Mouse (Mus musculus): ENCODE results near the gene D17Wsu92e.
A peak's percentile ranks its signal among the peaks of the same experiment; 100 is the strongest.

Gene D17Wsu92e

DNA sequence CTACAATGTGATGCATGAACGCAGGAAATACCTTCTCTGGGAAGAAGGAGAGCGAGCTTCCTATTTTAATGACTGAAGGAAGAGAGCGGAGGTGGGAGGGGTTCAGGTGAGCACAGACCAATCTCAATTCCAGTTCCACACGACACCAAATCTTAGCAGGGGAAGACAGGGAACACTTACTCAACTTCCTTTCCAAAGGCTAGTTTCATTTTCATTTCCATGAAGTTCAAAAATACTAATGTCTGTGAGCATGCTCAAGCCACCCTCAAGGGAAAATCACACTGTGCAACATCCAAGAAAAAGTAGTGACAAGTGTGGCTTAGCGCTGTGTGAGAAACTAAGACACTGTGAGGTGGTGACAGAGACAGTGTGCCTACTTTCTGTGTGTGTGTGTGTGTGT lies 30.4 kb downstream of the D17Wsu92e start:
- DNase-seq = no peak

DNA sequence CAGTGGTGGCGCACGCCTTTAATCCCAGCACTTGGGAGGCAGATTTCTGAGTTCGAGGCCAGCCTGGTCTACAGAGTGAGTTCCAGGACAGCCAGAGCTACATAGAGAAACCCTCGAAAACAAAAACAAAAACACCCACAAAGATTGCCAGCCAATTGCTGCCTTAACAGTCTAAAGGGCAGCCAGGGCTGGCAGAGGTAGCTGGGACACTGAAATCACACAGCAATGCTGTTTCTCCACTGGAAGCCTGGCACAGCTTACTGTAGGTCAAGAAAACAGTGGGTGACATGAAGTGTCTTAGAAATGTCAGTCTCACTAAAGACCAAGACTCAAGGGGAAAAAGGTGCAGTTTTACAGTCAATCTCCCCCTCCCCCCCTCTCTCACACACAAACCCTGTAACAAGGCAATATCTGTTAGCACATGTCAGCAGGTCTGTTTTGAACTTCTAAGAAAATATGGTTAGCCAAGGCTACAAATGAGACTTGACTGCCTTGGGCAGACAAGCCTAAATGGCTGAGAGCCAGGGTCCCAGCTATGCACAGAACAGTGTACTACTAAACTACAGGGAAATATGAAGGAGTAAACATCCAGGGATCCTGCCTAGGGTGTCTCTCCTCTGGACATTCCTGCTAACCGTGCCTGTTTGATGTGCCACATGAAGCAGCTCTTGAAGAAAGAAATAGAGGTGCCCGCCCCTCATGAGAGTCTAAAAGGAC lies 31.8 kb downstream of the D17Wsu92e start:
- DNase-seq = no peak

DNA sequence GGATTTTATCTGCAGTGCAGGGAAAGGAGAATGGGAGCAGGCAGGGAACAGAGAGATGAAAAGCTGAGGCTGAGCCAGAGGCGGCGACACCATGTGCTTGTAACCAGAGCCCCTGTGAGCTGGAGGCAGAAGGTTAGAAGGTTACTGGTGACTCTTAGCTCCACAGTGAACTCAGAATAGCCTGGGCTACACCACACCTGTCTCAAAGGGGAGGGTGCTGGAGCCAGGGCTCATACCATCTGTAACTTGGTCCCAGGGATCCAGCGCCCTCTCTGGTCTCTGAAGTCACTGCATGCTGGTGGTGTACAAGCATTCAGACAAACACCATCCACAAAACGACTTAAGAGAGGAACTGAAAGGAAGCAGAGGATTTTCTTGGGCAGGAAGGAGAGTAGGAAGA lies 36.9 kb downstream of the D17Wsu92e start:
- no peak for DNase-seq

DNA sequence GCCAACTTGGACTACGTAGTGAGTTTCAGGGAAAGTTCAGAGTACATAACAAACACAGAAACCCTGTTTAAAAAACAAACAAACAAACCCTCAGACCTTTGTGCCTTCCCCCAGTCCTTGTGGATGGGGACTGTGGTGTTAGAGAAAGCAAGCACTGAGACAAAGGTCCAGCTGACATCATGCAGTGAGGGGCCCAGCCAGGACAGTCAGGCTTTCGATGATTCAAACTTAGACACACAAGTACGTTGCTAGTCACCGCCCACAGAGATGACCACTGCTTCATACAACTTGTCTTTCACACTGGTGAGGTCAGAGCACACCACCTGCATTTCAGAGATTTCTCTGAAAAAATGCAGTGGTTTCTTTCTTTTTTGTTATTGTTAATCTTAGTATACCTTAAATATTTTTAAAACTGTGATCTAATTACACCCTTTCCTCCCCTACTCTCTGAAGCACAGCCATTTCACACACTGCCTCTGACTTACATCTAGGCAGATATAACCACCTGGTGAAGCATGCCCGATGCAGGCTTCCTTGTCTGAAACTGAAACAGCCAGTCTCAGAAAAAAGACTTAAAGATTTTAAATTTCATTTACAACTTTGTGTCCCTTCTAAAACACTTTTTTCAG lies 39.3 kb downstream of the D17Wsu92e start:
- no peak for DNase-seq

- DNase-seq = no peak
Measured at GRCm38 (mm10) chr17:27779755-27780154, 40.7 kb downstream of the D17Wsu92e start.

- DNase-seq = no peak
Measured at GRCm38 (mm10) chr17:27778671-27779355, 41.6 kb downstream of the D17Wsu92e start.

DNA sequence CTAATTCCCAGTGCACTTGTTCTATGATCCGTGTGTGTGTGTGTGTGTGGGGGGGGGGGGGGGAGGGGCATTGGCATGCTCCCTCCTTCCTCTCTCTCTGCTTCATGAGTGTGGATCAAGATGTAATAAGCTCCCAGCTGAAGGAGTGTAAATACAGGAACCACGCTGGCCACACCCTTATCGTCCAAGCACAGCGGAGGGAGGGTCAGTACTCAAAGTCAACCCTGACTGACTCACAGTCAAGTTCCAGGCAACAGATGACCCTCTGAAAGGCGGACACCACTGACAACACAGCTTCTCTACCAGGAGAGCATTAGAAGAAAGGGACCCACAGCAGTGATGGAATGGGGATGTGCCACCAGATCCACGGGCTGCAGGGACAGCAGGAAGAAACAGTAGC lies 42.6 kb downstream of the D17Wsu92e start:
- DNase-seq = no peak

DNA sequence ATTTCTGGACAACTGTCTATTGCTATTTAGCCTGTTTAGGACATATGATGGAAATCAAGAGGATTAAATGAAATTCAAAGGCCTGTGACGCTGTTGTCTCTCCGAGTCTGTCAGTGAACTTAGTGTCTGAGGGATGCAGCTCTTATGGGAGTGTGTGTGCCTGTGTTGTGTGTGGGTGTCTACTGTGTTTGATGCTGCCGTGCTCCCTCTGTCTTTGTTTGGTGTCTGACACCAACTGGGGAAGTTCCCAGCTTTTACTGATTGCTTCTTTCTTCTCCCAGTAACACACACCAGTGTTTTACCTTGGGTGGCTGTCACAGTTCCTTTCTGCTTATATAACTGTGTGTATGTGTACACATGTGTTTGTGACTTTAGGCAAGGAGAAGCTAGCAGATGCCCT lies 46.2 kb downstream of the D17Wsu92e start:
- DNase-seq = no peak

DNA sequence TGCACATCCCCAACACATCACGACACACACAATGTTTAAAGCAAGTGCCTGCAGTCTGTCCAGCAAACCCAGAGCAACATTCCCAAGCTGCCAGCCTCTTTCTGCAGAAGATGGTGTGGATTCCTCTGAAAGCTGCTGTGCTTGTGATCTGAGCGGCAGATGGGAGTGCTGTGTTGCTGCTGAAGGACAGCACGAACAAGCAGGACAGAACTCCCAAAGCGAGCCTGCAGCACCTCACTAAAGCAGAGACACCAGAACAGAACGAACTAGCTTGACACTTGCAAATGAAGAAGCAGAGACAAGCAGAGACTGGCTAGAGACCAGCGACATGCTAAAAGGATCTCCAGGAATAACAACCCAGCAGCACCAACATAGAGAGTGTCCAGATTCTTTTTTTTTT lies 48.8 kb downstream of the D17Wsu92e start:
- DNase-seq = no peak

- peak; percentile 85 for DNase-seq
Measured at GRCm38 (mm10) chr17:27768817-27769542, 51.5 kb downstream of the D17Wsu92e start.

- DNase-seq = no peak
Measured at GRCm38 (mm10) chr17:27767543-27767942, 52.9 kb downstream of the D17Wsu92e start.

DNA sequence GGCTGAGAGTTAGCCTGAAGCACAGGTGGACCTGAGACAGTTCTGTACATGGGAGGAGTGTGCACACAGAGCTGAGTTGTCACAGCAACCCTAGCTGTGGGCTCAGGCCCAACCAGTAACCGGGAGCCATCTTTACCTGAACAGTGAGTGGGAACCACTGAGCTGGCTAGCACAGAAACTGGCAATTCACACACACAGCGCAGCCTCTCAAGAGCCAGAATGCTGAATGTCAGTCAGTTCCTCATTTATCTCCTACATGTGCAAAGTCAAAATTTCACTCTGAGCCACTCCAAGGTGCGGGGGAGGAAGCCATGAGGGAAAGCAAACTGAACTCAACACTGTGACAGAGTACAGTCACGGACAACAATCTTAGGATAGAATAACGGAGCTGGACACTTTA lies 53.3 kb downstream of the D17Wsu92e start:
- DNase-seq = no peak

- no peak for DNase-seq
Measured at GRCm38 (mm10) chr17:27765066-27765465, 55.4 kb downstream of the D17Wsu92e start.

GRCm38 (mm10) chr17:27764453-27764852 lies 56.0 kb downstream of the D17Wsu92e start:
- DNase-seq = no peak

DNA sequence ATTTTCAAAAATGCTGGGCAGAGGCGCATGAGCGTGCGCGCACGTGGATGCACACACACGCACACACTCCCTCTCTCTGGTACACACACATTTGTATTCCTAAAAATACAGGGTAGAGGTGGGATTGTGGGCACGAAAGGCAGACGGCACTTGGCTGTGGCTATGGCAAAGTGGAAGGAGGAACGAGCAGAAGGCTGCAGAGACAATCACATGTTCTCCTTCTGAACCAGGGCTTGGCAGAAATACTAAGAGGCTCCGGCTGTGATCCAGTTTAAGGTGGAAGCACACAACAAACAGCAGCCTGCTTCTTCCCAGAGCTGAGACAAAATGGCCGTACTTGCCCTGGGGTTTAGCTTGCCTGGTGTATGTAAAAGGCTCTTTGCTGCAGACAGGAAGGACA lies 57.6 kb downstream of the D17Wsu92e start:
- DNase-seq = no peak

GRCm38 (mm10) chr17:27761639-27762336 lies 58.7 kb downstream of the D17Wsu92e start:
- peak; percentile 88 for DNase-seq

- no peak for DNase-seq
Measured at GRCm38 (mm10) chr17:27760169-27760568, 60.3 kb downstream of the D17Wsu92e start.

- DNase-seq = no peak
Measured at GRCm38 (mm10) chr17:27751314-27752202, 68.9 kb downstream of the D17Wsu92e start.

DNA sequence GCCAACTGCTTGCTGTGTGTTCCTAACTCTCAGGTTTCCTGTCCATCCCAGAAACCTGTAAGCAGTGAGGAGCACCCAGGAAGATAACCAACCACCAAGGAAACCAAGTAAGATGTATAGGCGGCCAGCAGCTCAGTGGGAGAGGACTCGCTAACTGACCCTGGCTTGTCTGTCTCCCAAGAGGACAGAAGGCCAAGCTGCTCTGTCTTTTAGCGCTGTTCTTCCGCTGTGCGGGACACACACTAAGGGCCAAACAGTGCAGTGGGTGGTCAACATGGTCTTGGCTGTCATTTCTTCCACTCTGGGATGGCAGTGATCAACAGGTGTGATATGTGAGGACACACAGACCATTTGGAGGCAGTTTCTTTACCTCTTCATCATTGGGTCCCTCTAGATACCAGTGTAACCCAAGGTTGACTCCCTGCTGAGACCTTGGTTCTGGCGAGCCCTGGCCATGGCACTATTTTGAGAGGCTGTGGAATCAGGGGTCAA lies 70.0 kb downstream of the D17Wsu92e start:
- no peak for DNase-seq

DNA sequence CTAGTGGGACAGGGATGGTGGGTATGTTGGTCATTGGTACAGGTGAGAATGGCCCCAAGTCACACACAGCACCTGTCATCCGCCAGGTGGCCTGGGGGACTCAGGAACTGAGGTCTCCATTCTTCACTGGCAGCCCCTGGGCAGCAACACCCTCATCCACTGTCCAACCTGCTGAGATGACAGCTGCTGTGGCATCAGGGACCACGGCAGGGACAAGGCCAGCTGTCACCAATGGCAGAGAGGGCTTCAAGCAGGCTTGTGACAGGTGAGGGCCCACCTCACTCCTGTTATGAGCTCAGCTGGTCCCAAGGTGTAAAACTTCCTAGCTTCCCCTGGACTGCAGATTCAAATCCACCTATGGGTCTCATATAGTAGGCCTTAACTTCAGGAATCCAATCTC lies 72.3 kb downstream of the D17Wsu92e start:
- DNase-seq = no peak

DNA sequence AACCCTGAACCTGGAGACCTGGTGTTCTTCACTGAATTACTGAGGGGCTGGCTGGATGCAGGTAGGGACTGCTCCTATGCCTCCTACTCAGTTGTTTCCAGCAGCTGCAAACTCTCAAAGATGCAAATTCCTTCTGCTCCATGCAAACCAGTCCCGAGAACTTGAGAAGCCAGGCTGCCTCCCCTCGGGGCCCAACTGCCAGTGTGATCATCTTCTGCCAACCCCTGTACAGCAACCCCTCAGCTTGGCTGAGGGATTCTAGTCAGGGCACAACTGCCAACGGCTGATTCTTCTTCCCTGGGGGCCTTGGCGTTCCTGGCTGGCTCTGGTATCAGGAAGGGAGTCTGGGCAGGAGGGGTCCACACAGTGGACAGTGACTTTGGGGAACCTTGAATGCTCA lies 74.0 kb downstream of the D17Wsu92e start:
- DNase-seq = no peak

- no peak for DNase-seq
Measured at GRCm38 (mm10) chr17:27740961-27741360, 79.5 kb downstream of the D17Wsu92e start.

Data from kidney, postnatal 10 days (tissue).